Mouse (Mus musculus): ENCODE measurements around the gene Lemd2. TPM values are rescaled to one million over a fixed set of nuclear protein-coding genes. Genes with fewer than 3 reads are reported as not detected.

Gene Lemd2
- polyA plus RNA-seq, 2 experiments: 21.2 to 93.5 TPM

DNA sequence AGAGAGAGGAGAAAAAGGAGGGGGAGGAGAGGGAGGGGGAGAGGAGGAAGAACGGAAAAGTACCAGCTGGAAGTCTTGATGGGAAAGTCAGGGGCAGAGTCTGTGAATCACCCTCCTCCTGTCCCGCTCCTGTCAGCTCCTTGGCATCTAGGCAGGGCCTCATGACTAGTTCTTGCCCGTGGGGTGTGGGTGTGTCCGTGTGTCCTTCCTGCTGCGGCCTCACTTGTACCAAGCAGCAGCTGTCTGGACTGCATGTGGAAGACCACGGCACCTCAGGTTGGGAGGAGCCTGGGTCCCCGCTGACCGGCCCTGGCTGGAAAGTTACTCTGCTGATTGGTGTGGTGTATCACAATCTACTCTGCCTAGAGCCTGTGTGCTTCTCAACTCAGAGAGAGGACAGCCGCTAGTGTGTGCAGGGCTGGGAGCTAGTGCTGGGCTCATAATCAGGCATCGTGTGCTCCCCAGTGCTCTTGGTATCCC lies 62.3 kb downstream of the Lemd2 start:
- Histone ChIP-seq H3K27ac (replicated peaks; ENCODE audit: low read depth, low read length) (no peak overlapping the region), H3K27me3 (ENCODE audit: control insufficient read depth, insufficient read depth, low read length) (no peaks in the 10 kb centered on the region), H3K9me3 (ENCODE audit: control insufficient read depth, low read length) (no peaks in the 10 kb centered on the region), H3K9ac (ENCODE audit: low read depth, low read length, severe bottlenecking) (no peak overlapping the region), H3K4me3 (replicated peaks; ENCODE audit: low read length) (no peak overlapping the region), H3K4me2 (replicated peaks; ENCODE audit: low read depth, low read length, severe bottlenecking) (no peak overlapping the region), H3K4me1 (ENCODE audit: control insufficient read depth, insufficient read depth, low read length) (peaks cover 38% of the 10 kb centered on the region), H3K36me3 (ENCODE audit: control insufficient read depth, insufficient read depth, low read length) (no peaks in the 10 kb centered on the region)
- WGBS: 47% methylated on average over 8 of the region's 10 CpGs
- no peak for TF ChIP-seq POLR2A (IDR thresholded peaks at IDR 0.05; ENCODE audit: borderline replicate concordance, extremely low read depth, insufficient read depth, insufficient read length)
- ATAC-seq (ENCODE audit: low FRiP score, low read depth): peak; percentile 31; the same call in 1 of the 2 replicates
- DNase-seq (ENCODE audit: low spot score): peak; percentile 43

DNA sequence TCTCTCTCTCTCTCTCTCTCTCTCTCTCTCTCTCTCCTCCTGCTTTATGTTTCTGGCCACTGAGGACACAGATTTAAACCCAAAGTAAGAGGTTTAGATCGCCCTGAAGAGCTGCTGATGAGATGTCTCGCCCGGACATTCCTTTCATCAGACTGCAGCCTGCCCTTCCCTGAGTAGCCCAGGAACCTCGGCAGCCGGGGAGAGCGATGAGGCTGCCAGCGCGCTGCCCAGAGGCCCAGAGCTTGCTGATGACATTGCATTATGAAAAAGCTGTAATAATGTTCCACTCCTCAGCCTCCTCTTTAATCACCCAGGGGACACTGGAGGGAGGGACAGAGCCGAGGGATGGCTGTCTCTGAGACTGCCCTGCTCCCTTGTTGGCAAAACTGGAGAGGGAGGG lies 64.0 kb downstream of the Lemd2 start:
- Histone ChIP-seq H3K4me3 (replicated peaks; ENCODE audit: low read length) (no peak overlapping the region), H3K4me2 (replicated peaks; ENCODE audit: low read depth, low read length, severe bottlenecking) (no peak overlapping the region), H3K9me3 (ENCODE audit: control insufficient read depth, low read length) (no peaks in the 10 kb centered on the region), H3K4me1 (ENCODE audit: control insufficient read depth, insufficient read depth, low read length) (peaks cover 32% of the 10 kb centered on the region), H3K27me3 (ENCODE audit: control insufficient read depth, insufficient read depth, low read length) (no peaks in the 10 kb centered on the region), H3K36me3 (ENCODE audit: control insufficient read depth, insufficient read depth, low read length) (no peaks in the 10 kb centered on the region), H3K9ac (ENCODE audit: low read depth, low read length, severe bottlenecking) (no peak overlapping the region), H3K27ac (replicated peaks; ENCODE audit: low read depth, low read length) (no peak overlapping the region)
- 50% methylated on average over 9 of the region's 9 CpGs for WGBS
- no peak for DNase-seq (ENCODE audit: low spot score)
- ATAC-seq (ENCODE audit: low FRiP score, low read depth): no peak
- no peak for TF ChIP-seq POLR2A (IDR thresholded peaks at IDR 0.05; ENCODE audit: borderline replicate concordance, extremely low read depth, insufficient read depth, insufficient read length)

Other genes with a start within 250 kb of the Lemd2 start
- 12.6 and 14.8 TPM in 2 replicates for gene Zbtb9, start 231.3 kb downstream of the Lemd2 start, polyA plus RNA-seq (2012; rRNA removed)
- 10.0 and 10.6 TPM in 2 replicates for gene Zbtb9, start 231.3 kb downstream of the Lemd2 start, polyA plus RNA-seq (2014; fragmentation: Nextera tagmentation; extraction: Ambion mirVana)
- gene Bak1, start 175.5 kb downstream of the Lemd2 start, polyA plus RNA-seq (2012; rRNA removed): 48.6 and 55.3 TPM in 2 replicates
- 7.9 and 11.1 TPM in 2 replicates for gene Bak1, start 175.5 kb downstream of the Lemd2 start, polyA plus RNA-seq (2014; fragmentation: Nextera tagmentation; extraction: Ambion mirVana)
- 12.4 and 13.9 TPM in 2 replicates for gene Itpr3, start 147.2 kb downstream of the Lemd2 start, polyA plus RNA-seq (2012; rRNA removed)
- 5.1 and 5.6 TPM in 2 replicates for gene Itpr3, start 147.2 kb downstream of the Lemd2 start, polyA plus RNA-seq (2014; fragmentation: Nextera tagmentation; extraction: Ambion mirVana)
- gene Uqcc2, start 70.6 kb downstream of the Lemd2 start, polyA plus RNA-seq (2012; rRNA removed): 233 and 255 TPM in 2 replicates
- 308 and 343 TPM in 2 replicates for gene Uqcc2, start 70.6 kb downstream of the Lemd2 start, polyA plus RNA-seq (2014; fragmentation: Nextera tagmentation; extraction: Ambion mirVana)
- gene Ip6k3, start 36.7 kb downstream of the Lemd2 start, polyA plus RNA-seq (2012; rRNA removed): 0.47 and 0.55 TPM in 2 replicates
- 0.46 and 0.76 TPM in 2 replicates for gene Ip6k3, start 36.7 kb downstream of the Lemd2 start, polyA plus RNA-seq (2014; fragmentation: Nextera tagmentation; extraction: Ambion mirVana)